8 mouse cellular contexts compared by ENCODE assay signal in the genomic region with DNA sequence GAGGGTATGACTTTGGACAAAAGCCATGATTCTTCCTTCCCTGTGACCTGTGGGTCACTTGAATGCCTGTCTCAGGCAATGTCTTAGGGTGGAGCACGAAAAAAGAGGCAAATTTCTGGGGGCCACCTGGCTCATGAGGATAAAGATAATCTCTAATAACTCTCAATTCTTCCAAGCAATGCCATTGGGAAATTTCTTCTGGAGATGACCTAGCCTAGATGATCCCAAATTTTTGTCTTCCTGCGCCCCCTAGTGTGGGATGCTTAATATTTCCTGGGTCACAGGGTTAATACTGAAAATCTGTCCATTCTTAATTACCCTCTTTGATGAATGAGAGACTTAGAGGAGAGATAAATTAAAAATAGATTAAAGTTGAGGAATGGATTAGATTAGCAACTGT.
DNase-seq lines count a peak whose midpoint lies in the region; ATAC-seq and TF ChIP-seq lines count a peak whose summit lies in the region.
"Had no signal": no experiment of that assay in that cellular context is flagged by ENCODE, and none has a peak within 500 bp of the region (broad histone marks: within the 10 kb centered on the region; RNA-seq: fewer than 3 reads in every experiment).

No protein-coding gene starts in this region.

- no peaks in the 10 kb centered on the region for H3K9me3 ChIP-seq in hindbrain, embryonic 16.5 days (ENCODE audit: control insufficient read depth, low read length)

- peak; percentile 71 for ATAC-seq in hindbrain, embryonic 16.5 days
- no peak for ATAC-seq in monocyte, adult 5-6 weeks (replicated peaks; ENCODE audit: insufficient number of reproducible peaks, low FRiP score, low TSS enrichment, poor library complexity, severe bottlenecking)

- no peaks in the 10 kb centered on the region for H3K36me3 ChIP-seq in thymus, adult 2 months (ENCODE audit: control insufficient read depth, insufficient read depth, low read length)
- H3K36me3 ChIP-seq in hindbrain, embryonic 16.5 days (ENCODE audit: control insufficient read depth, insufficient read depth, low read length), result no peaks in the 10 kb centered on the region

- WGBS in thymus, adult 2 months, result 32% methylated on average over 2 of the region's 2 CpGs
- WGBS in hindbrain, embryonic 16.5 days, result 2% methylated on average over 2 of the region's 2 CpGs

- no peak overlapping the region for H3K27ac ChIP-seq in thymus, adult 2 months (ENCODE audit: control insufficient read depth, insufficient read depth, low read length)
- no peak overlapping the region for H3K27ac ChIP-seq in hindbrain, embryonic 16.5 days (ENCODE audit: low read depth, low read length)

- no peak overlapping the region for H3K9ac ChIP-seq in hindbrain, embryonic 16.5 days (ENCODE audit: low read depth, low read length)

- H3K4me3 ChIP-seq in thymus, adult 2 months (ENCODE audit: control insufficient read depth, insufficient read depth, low read length), result no peak overlapping the region
- no peak overlapping the region for H3K4me3 ChIP-seq in hindbrain, embryonic 16.5 days (ENCODE audit: low read length)
- H3K4me3 ChIP-seq: erythroblast, embryonic 14.5 days had no signal

- no peaks in the 10 kb centered on the region for H3K27me3 ChIP-seq in thymus, adult 2 months (ENCODE audit: control insufficient read depth, insufficient read depth, low read length)
- no peaks in the 10 kb centered on the region for H3K27me3 ChIP-seq in hindbrain, embryonic 16.5 days (replicated peaks; ENCODE audit: control insufficient read depth, insufficient read depth, low read length)

- H3K4me1 ChIP-seq in thymus, adult 2 months (replicated peaks; ENCODE audit: control insufficient read depth, insufficient read depth, low read length), result no peaks in the 10 kb centered on the region
- H3K4me1 ChIP-seq in hindbrain, embryonic 16.5 days (ENCODE audit: control insufficient read depth, insufficient read depth, low read depth, low read length), result no peaks in the 10 kb centered on the region

- peak; percentile 40 for DNase-seq in thymus, adult 2 months
- DNase-seq in thymus, postnatal 0 days (ENCODE audit: low spot score), result no peak
- DNase-seq in adrenal gland, adult 2 months, result peak; percentile 62
- peak; percentile 75 for DNase-seq in embryo, embryonic 10.5 days (ENCODE audit: low spot score)
- peak; percentile 53 for DNase-seq in mesoderm, embryonic 11.5 days (ENCODE audit: low read depth, low spot score)

- TF ChIP-seq CTCF in thymus, adult 2 months (IDR thresholded peaks at IDR 0.05; ENCODE audit: borderline replicate concordance, control insufficient read depth, extremely low read depth, insufficient read depth, low read length, poor library complexity), result no peak

- TF ChIP-seq POLR2A in thymus, adult 2 months (IDR thresholded peaks at IDR 0.05; ENCODE audit: control insufficient read depth, extremely low read depth, insufficient read depth, low read length, poor library complexity), result no peak

- H3K4me2 ChIP-seq in hindbrain, embryonic 16.5 days (ENCODE audit: low read length), result no peak overlapping the region
